Mouse (Mus musculus): ENCODE results near the gene Gpr157. TPM values are rescaled to one million over a fixed set of nuclear protein-coding genes. Genes with fewer than 3 reads are reported as not detected.
A peak's percentile ranks its signal among the peaks of the same experiment; 100 is the strongest.

Gpr157 gene
- total and polyA plus RNA-seq, 3 experiments: 0.19 to 0.88 TPM; not detected in 1

DNA sequence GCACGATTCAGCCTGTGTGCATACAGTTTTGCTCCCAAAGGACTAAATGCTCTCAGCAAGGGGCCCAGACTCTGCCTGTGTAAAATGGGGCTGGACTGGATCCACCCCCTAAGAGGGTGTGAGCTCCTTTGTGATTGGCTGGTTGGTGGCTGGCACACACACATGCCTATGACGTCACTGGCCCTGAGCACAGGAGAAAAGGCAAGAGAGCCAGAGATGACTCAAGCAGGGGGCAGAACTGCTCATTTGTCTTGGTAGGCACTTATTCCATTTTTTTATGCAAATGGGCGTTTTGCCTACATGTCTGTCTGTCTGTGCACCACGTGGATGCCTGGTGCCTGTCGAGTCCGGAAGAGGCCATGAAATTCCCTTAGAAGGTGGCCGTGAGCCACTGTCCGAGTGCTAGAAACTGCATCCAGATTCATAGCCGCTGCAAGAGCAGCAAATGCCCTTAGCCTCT is 50.9 kb downstream of the Gpr157 start (continued):
- TF ChIP-seq BHLHE40 (IDR thresholded peaks at IDR 0.05; ENCODE audit: borderline replicate concordance, low read depth, low read length): no peak
- no peak for TF ChIP-seq ELF1 (IDR thresholded peaks at IDR 0.05; ENCODE audit: low read depth, low read length)
- no peak for TF ChIP-seq MEF2A (IDR thresholded peaks at IDR 0.05; ENCODE audit: extremely low read depth, insufficient replicate concordance, low read depth, low read length, poor library complexity, severe bottlenecking)
- TF ChIP-seq ZC3H11A (IDR thresholded peaks at IDR 0.05; ENCODE audit: low read depth, low read length): no peak
- no peak for TF ChIP-seq GABPA (IDR thresholded peaks at IDR 0.05; ENCODE audit: low read depth, low read length)
- no peak; the same call in 1 of the 2 replicates for TF ChIP-seq SIN3A (IDR thresholded peaks at IDR 0.05; ENCODE audit: low read length)
- TF ChIP-seq POLR2AphosphoS2 (IDR thresholded peaks at IDR 0.05; ENCODE audit: low read length): peak; percentile 65; the same call in 1 of the 2 replicates
- TF ChIP-seq MAX (IDR thresholded peaks at IDR 0.05; ENCODE audit: low read length): peak; percentile 43; the same call in 1 of the 2 replicates
- TF ChIP-seq TCF12 (IDR thresholded peaks at IDR 0.05; ENCODE audit: low read depth, low read length): peak; percentile 36; the same call in 1 of the 2 replicates
- no peak for TF ChIP-seq UBTF (IDR thresholded peaks at IDR 0.05; ENCODE audit: borderline replicate concordance, insufficient read depth, low read depth, low read length)
- TF ChIP-seq POLR2AphosphoS5 (IDR thresholded peaks at IDR 0.05; ENCODE audit: borderline replicate concordance, low read depth, low read length): no peak
- no peak for TF ChIP-seq HCFC1 (IDR thresholded peaks at IDR 0.05; ENCODE audit: low read depth, low read length)

DNA sequence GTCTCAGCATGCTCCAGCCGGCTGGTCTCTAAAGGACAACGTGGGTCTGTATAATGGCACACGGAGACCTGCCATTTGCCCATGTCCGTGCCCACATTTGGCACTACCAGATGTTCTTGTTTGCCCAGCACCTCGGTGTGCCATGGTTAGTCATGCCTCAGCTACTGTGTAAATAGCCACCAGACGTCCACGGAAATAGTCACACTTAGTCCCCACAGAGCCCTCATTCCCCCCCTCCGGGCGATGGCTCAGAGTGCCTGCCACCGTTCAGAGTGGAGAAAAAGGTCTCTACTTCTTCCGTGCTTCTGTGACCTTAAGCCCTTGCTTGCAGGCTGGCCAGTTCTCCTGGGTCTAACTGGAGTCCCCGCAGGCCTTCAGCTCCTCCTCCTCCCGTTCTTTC is 51.9 kb downstream of the Gpr157 start:
- H3K27me3 ChIP-seq (ENCODE audit: control insufficient read depth in 1 of 2, insufficient read depth in 2 of 2, low read length in 2 of 2): no peaks in the 10 kb centered on the region
- H3K9me3 ChIP-seq (replicated peaks; ENCODE audit: insufficient read depth, low read length): no peaks in the 10 kb centered on the region
- no peak for DNase-seq (ENCODE audit: low read depth, low spot score)
- TF ChIP-seq ELF1 (IDR thresholded peaks at IDR 0.05; ENCODE audit: low read depth, low read length): no peak
- no peak for TF ChIP-seq MYB (IDR thresholded peaks at IDR 0.05; ENCODE audit: low read depth, low read length)
- TF ChIP-seq MAX (IDR thresholded peaks at IDR 0.05; ENCODE audit: low read length): no peak
- TF ChIP-seq ZC3H11A (IDR thresholded peaks at IDR 0.05; ENCODE audit: low read depth, low read length): no peak
- H3K9ac ChIP-seq (ENCODE audit: control insufficient read depth, low read depth, low read length, poor library complexity, severe bottlenecking): no peak overlapping the region
- H3K79me2 ChIP-seq (ENCODE audit: control insufficient read depth, insufficient read depth, low read length, poor library complexity): no peaks in the 10 kb centered on the region
- no peak overlapping the region for H3K4me3 ChIP-seq (ENCODE audit: control insufficient read depth in 1 of 2, insufficient read depth in 1 of 2, low read depth in 2 of 2, low read length in 2 of 2)
- H3K4me1 ChIP-seq (ENCODE audit: control insufficient read depth in 1 of 2, insufficient read depth in 2 of 2, low read length in 2 of 2): peaks cover 2 to 10% of the 10 kb centered on the region in 2 experiments; a peak in 2 of 4 replicates
- no peak overlapping the region for H3K27ac ChIP-seq (ENCODE audit: control insufficient read depth, low read depth, low read length)
- H3K36me3 ChIP-seq (ENCODE audit: control insufficient read depth in 1 of 2, insufficient read depth in 2 of 2, low read length in 2 of 2): peaks cover 0 to 6% of the 10 kb centered on the region in 2 experiments; a peak in 2 of 4 replicates

DNA sequence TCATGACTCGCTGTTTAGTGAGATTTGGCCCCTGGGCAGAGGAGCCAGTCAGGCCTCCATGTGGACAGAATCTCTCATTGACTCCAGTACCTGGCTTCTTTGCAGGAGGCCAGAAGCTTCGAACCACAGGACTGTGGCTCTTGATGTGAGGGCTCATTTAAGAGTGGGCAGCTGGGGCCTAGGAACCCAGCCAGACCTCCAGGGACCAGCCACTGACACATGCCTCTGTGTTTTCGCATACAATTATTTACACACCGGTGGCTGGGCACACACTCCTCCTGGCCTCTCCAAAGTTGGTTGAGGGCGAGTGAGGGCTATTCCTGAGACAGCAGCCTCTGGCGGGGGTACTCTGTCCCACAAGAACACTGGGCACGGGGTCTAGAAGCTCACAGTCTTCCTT is 53.2 kb downstream of the Gpr157 start:
- H3K4me3 ChIP-seq (ENCODE audit: control insufficient read depth in 1 of 2, insufficient read depth in 1 of 2, low read depth in 2 of 2, low read length in 2 of 2): no peak overlapping the region
- no peak for DNase-seq (ENCODE audit: low read depth, low spot score)
- TF ChIP-seq POLR2AphosphoS5 (IDR thresholded peaks at IDR 0.05; ENCODE audit: borderline replicate concordance, low read depth, low read length) (no peak), TBP (IDR thresholded peaks at IDR 0.05; ENCODE audit: low read depth, low read length) (no peak), MAFK (IDR thresholded peaks at IDR 0.05; ENCODE audit: borderline replicate concordance, low read depth, low read length) (no peak), TCF12 (IDR thresholded peaks at IDR 0.05; ENCODE audit: low read depth, low read length) (no peak), MAX (IDR thresholded peaks at IDR 0.05; ENCODE audit: low read length) (no peak), ZC3H11A (IDR thresholded peaks at IDR 0.05; ENCODE audit: low read depth, low read length) (no peak)
- peaks cover 0 to 6% of the 10 kb centered on the region in 2 experiments; a peak in 2 of 4 replicates for H3K36me3 ChIP-seq (ENCODE audit: control insufficient read depth in 1 of 2, insufficient read depth in 2 of 2, low read length in 2 of 2)
- H3K4me1 ChIP-seq (ENCODE audit: control insufficient read depth in 1 of 2, insufficient read depth in 2 of 2, low read length in 2 of 2): peaks cover 2 to 10% of the 10 kb centered on the region in 2 experiments; a peak in 2 of 4 replicates
- no peaks in the 10 kb centered on the region for H3K79me2 ChIP-seq (ENCODE audit: control insufficient read depth, insufficient read depth, low read length, poor library complexity)
- no peaks in the 10 kb centered on the region for H3K27me3 ChIP-seq (ENCODE audit: control insufficient read depth in 1 of 2, insufficient read depth in 2 of 2, low read length in 2 of 2)
- no peaks in the 10 kb centered on the region for H3K9me3 ChIP-seq (replicated peaks; ENCODE audit: insufficient read depth, low read length)
- H3K27ac ChIP-seq (ENCODE audit: control insufficient read depth, low read depth, low read length): no peak overlapping the region
- H3K9ac ChIP-seq (ENCODE audit: control insufficient read depth, low read depth, low read length, poor library complexity, severe bottlenecking): no peak overlapping the region

All from MEL (cell line).